Mouse (Mus musculus): ENCODE data around the gene Naa80. TPM values are rescaled to one million over a fixed set of nuclear protein-coding genes. Genes with fewer than 3 reads are reported as not detected.
"Not testable (repeated sequence)": the region's sequence is repeated elsewhere in the genome, so short reads cannot be mapped to it uniquely, and the experiment has no call there.

Naa80 gene
- total RNA-seq, 4 experiments from 2014 or later = 9.1 to 17.4 (median 13.3) TPM

- no peak for DNase-seq (ENCODE audit: low spot score in 2 of 2)
Observed at GRCm38 (mm10) chr9:107550491-107551116, 28.1 kb upstream of the Naa80 start.

- DNase-seq (ENCODE audit: low spot score in 2 of 2) = no peak
Observed at GRCm38 (mm10) chr9:107551117-107551889, 27.4 kb upstream of the Naa80 start, which contains the start of gene Rassf1. Gene Rassf1, plus strand, starts transcription at chr9:107551555.

- DNase-seq (ENCODE audit: low spot score in 2 of 2) = no peak
Observed at GRCm38 (mm10) chr9:107551890-107552355, 26.8 kb upstream of the Naa80 start.

GRCm38 (mm10) chr9:107552690-107553393 is 25.8 kb upstream of the Naa80 start:
- no peak for DNase-seq (ENCODE audit: low spot score in 2 of 2)

DNA sequence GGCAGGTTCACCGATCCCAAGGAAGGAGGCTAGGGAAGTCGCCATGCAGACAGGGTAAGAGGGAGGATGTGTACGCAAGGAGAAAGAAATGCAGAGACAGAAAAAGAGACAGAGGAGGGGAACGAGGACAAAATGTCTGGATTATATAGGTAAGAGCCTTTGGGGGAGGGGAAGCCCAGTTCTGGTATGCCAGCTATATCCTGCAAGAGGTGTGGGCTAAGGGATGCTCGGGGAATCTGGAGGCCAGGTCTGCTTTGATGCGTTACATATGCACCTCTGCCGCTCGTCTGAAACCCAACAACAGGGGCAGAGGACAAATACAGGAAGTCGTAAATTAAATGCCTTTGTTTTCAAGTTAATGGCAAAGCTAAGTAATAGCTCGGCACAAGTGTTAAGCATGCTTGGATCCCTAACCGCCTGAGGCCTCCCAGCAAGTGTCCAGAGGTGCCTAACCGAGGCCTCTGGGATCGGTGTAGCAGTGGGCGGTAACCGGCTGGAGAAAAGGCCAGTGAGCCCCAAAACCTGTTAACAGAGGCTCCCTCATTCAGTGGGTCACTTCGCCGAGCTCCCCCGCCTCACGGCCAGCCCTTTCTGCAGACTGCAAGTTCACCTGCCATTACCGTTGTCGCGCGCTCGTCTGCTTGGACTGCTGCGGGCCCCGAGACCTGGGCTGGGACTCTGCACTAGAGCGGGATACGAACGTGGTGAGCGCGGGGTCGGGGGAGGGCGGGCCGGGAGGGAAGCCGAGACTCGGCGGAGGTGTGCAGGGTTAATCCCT is 25.0 kb upstream of the Naa80 start:
- DNase-seq (ENCODE audit: low spot score in 2 of 2) = no peak

GRCm38 (mm10) chr9:107554319-107554825 is 24.3 kb upstream of the Naa80 start:
- peak; percentile 84 to 95 for DNase-seq (ENCODE audit: low spot score in 2 of 2)

- DNase-seq (ENCODE audit: low spot score in 2 of 2) = no peak
Observed at GRCm38 (mm10) chr9:107555031-107555457, 23.6 kb upstream of the Naa80 start.

GRCm38 (mm10) chr9:107555701-107556100 is 23.0 kb upstream of the Naa80 start:
- DNase-seq (ENCODE audit: low spot score in 2 of 2) = no peak

- DNase-seq (ENCODE audit: low spot score in 2 of 2) = no peak
Observed at GRCm38 (mm10) chr9:107556346-107556745, 22.3 kb upstream of the Naa80 start.

- DNase-seq (ENCODE audit: low spot score in 2 of 2) = peak; percentile 82 to 96
Observed at GRCm38 (mm10) chr9:107563029-107563581, 15.6 kb upstream of the Naa80 start, which contains the start of gene Tusc2. Gene Tusc2, plus strand, starts transcription at chr9:107563255.

DNA sequence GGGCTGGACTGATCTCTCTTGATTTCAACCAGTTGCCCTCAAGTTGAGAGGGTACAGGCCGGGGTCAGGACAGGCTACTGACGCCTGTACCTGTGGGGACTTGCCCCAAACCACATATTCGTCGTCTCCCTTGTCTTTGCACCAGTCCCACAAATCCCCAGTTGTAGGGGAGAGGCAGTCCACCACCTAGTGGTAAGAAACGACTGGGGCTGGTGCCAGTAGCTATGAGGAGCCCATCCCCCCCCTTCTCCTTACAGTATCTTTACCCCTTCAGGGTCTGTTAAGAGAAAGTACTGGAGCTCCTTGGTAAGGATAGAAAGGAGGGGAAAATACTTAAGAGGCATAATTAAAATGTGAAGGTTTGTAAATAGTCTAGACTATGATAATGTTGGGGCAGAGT is 13.1 kb upstream of the Naa80 start:
- not testable (repeated sequence) for DNase-seq (ENCODE audit: low spot score in 2 of 2)

DNA sequence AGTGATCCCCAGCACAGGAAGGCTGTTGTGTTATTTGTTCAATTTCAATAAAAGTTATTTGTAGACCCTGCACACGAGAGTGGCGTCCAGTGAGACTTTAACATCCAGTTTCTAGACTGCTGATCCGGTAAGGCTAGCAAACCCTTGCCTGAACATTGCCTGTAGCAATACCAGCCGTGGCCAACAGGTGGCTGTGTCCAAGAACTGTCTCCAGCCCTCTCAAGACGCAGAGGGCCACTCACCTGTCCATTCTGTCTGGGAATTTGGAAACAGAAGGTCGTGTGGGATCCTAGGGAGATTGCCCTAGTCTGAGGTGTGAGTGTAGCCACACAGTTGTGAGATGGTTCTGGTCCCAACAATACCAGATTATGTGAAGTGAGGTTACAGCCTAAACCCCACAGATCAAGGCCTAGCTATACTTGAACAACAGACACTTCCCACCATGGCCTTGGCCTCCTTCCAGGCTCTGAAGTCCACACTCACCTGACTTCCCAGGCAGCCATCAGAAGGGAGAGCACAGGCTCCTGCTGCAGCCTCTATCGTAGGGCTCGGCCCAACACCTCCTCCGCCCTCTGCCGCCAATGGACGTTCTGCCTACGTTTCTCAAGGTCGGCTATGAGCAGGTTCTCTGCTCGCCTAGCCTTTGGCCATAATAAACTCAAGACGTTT is 12.5 kb upstream of the Naa80 start:
- DNase-seq (ENCODE audit: low spot score in 2 of 2) = peak in 1 of 2 experiments; percentile 69

GRCm38 (mm10) chr9:107566855-107567254 is 11.8 kb upstream of the Naa80 start:
- DNase-seq (ENCODE audit: low spot score in 2 of 2) = no peak

DNA sequence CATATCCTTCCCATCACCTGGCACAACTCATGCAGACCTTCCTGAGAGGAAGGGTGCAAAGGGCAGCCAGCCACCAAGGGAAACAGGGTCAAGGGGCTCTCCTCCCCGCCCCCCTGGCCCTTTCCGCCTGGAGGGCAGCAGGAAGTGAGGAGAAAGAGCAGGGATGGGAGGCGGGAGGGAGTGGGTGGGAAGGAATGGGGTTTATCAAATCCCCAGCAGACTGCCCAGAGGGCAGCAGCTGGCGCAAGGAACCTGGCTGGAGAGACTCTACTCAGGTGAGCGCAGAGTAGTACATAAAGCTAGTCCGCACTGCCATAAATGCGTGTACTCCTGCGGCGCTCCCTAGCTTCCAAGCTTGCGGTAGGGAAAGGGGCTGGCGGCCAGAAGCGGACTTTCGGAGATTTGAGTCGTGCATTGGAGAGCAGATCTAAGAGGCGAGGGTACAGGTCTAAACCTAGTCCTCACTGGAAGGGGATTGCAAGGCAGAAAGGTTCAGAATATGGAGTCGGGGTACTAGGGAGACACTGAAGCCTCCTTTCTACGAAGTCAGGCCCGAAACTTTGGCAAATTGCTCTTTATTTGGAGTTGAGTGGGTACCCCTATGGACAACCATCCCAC is 10.9 kb upstream of the Naa80 start, which contains the start of gene Hyal2:
Gene Hyal2, plus strand, starts transcription at position 244 of the 618 bp plus-strand sequence.
- DNase-seq (ENCODE audit: low spot score in 2 of 2) = no peak

DNA sequence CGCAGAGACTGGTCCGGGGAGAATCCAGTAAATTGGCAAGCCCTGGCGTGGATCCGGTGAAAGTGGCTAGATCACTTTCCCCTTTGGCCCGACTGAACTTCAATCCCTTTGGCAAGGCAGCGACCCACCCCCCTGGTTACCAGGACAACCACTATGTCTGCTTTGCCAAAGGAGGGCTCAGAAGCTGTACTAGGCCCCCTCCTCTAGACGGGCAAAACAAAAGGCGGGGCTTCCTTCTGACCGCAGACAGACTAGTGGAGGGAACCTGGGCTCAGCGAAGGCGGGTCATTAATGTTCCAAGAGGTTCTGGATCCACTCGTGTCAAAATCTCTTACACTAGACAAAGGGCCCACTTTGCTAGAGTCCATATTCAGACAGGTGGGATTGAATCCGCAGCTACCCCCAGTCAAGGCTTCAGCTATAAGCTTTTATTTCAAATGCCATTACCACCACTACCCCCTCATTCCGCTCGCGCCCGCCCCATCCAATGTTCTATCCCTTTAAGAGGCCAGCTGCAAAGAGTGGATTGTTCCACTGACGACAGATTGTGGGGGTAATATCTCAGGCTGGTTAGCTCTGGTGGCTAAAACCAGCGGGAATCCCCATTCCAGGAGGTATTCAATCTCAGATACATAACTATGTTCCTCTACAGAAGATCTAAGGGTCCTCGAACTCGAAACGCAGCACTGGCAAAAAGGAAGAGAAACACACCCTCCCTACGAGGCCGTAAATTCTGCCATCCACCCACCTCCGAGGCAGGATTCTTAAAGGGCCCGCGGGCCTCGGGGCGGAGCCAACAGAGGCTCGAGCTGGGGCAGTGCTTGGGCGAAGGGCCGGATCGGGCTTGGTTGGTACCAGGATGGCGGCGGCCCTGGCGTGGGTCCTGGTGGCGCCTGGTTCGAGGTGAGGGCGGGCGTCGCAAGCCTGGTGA is 10.1 kb upstream of the Naa80 start:
- peak; percentile 75 to 79 for DNase-seq (ENCODE audit: low spot score in 2 of 2)

- DNase-seq (ENCODE audit: low spot score in 2 of 2) = no peak
Observed at GRCm38 (mm10) chr9:107569270-107569669, 9.4 kb upstream of the Naa80 start.

GRCm38 (mm10) chr9:107570016-107570415 is 8.7 kb upstream of the Naa80 start:
- no peak for DNase-seq (ENCODE audit: low spot score in 2 of 2)

DNA sequence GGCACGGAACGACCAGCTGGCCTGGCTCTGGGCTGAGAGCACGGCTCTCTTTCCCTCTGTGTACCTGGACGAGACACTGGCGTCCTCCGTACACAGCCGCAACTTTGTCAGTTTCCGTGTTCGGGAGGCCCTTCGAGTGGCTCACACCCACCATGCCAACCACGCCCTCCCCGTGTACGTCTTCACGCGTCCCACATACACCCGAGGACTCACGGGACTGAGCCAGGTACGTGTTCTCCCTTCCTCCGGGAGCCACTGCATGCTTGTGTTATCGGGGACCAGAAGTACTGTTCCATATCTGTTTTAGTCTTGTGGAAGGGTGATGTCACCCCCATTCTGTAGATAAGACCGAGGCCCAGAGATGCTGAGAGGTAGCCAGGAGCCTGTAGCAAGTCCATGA is 7.8 kb upstream of the Naa80 start:
- DNase-seq (ENCODE audit: low spot score in 2 of 2) = no peak
